Comparison of ENCODE assay signal across 31 mouse cellular contexts in genomic region chr4:105007360-105008018, GRCm38 (mm10).
DNase-seq lines count a peak whose midpoint lies in the region; ATAC-seq and TF ChIP-seq lines count a peak whose summit lies in the region.
"Had no signal": no experiment of that assay in that cellular context is flagged by ENCODE, and none has a peak within 500 bp of the region (broad histone marks: within the 10 kb centered on the region; RNA-seq: fewer than 3 reads in every experiment).

No protein-coding gene starts in this region.

- DNase-seq in A20 (ENCODE audit: low read depth, low spot score) (peak; percentile 49), CH12.LX (ENCODE audit: extremely low read depth) (peak; percentile 49), adipocyte (ENCODE audit: low spot score) (no peak)
- no peak for DNase-seq in adrenal gland, adult 18-20 months (ENCODE audit: low spot score in 2 of 2)
- DNase-seq: adrenal gland, adult 2 months; adrenal gland, postnatal 14 days; cerebellum, adult 11 months; cerebellum, adult 2 months; cerebellum, adult 9-11 months; cerebellum, postnatal 25 days; embryo, embryonic 11 days; forebrain, postnatal 0 days; gastrocnemius, postnatal 25 days; heart, postnatal 10 days; heart, postnatal 36 days had no signal

- H3K79me2 ChIP-seq in CH12.LX (replicated peaks; ENCODE audit: control insufficient read depth, extremely low read depth, insufficient read depth, poor library complexity, severe bottlenecking): no peaks in the 10 kb centered on the region

- TF ChIP-seq EP300 in CH12.LX (IDR thresholded peaks at IDR 0.05; ENCODE audit: low read length): peak; percentile 86

- peaks cover 6% of the 10 kb centered on the region for H3K9me3 ChIP-seq in CH12.LX (replicated peaks; ENCODE audit: low read length)
- no peaks in the 10 kb centered on the region for H3K9me3 ChIP-seq in forebrain, embryonic 13.5 days (replicated peaks)
- H3K9me3 ChIP-seq: embryonic facial prominence, embryonic 10.5 days; embryonic facial prominence, embryonic 13.5 days; forebrain, embryonic 10.5 days; heart, embryonic 12.5 days; heart, embryonic 15.5 days had no signal

- no peak for TF ChIP-seq CTCF in CH12.LX (conservative IDR thresholded peaks at IDR 0.05 in 1 of 2, IDR thresholded peaks at IDR 0.05 in 1 of 2; ENCODE audit: low read depth in 2 of 2, low read length in 2 of 2)

- TF ChIP-seq POLR2A in CH12.LX (IDR thresholded peaks at IDR 0.05; ENCODE audit: low read depth, low read length): no peak

- H3K36me3 ChIP-seq in CH12.LX (replicated peaks in 1 of 2; ENCODE audit: control insufficient read depth in 1 of 2, insufficient read depth in 1 of 2, low read length in 1 of 2): no peaks in the 10 kb centered on the region
- H3K36me3 ChIP-seq in forebrain, embryonic 13.5 days (ENCODE audit: poor library complexity, severe bottlenecking): no peaks in the 10 kb centered on the region
- H3K36me3 ChIP-seq: embryonic facial prominence, embryonic 10.5 days; embryonic facial prominence, embryonic 13.5 days; forebrain, embryonic 10.5 days; G1E had no signal

- 91% methylated on average over 4 of the region's 4 CpGs for WGBS in forebrain, embryonic 13.5 days

- H3K4me3 ChIP-seq in CH12.LX (replicated peaks in 1 of 3; ENCODE audit: low read depth in 2 of 3, low read length in 2 of 3, poor library complexity in 1 of 3): no peak overlapping the region
- H3K4me3 ChIP-seq in forebrain, embryonic 13.5 days: no peak overlapping the region
- H3K4me3 ChIP-seq: embryonic facial prominence, embryonic 10.5 days; embryonic facial prominence, embryonic 13.5 days; forebrain, embryonic 10.5 days; heart, embryonic 12.5 days; heart, embryonic 15.5 days had no signal

- TF ChIP-seq RAD21 in CH12.LX (IDR thresholded peaks at IDR 0.05; ENCODE audit: low read depth, low read length): no peak

- no peak overlapping the region for H3K9ac ChIP-seq in CH12.LX (ENCODE audit: insufficient read depth, low read depth)
- H3K9ac ChIP-seq in forebrain, embryonic 13.5 days: no peak overlapping the region
- H3K9ac ChIP-seq: embryonic facial prominence, embryonic 13.5 days; forebrain, postnatal 0 days; heart, embryonic 12.5 days; heart, embryonic 15.5 days; hindbrain, embryonic 14.5 days had no signal

- dilution Hi-C loops in CH12.LX (cut with MboI; ENCODE audit: extremely low pct_ligation_motif_present, extremely low pct_unique_long_range_greater_than_20kb, low sequenced_read_pairs): no loop called here

- H3K4me2 ChIP-seq in CH12.LX (ENCODE audit: insufficient read depth, low read depth, poor library complexity, severe bottlenecking): no peak overlapping the region
- no peak overlapping the region for H3K4me2 ChIP-seq in forebrain, embryonic 13.5 days
- H3K4me2 ChIP-seq: embryonic facial prominence, embryonic 13.5 days; heart, embryonic 12.5 days; heart, embryonic 15.5 days; hindbrain, embryonic 14.5 days had no signal

- ATAC-seq in common myeloid progenitor, adult 5-6 weeks (replicated peaks; ENCODE audit: low read depth, poor library complexity, severe bottlenecking): peak; percentile 77
- peak; percentile 90 for ATAC-seq in megakaryocyte, adult 5-6 weeks (ENCODE audit: poor library complexity, severe bottlenecking)
- ATAC-seq in erythroblast, adult 5-6 weeks (replicated peaks; ENCODE audit: low FRiP score, poor library complexity, severe bottlenecking): no peak
- ATAC-seq in forebrain, embryonic 13.5 days: no peak
- ATAC-seq: activated CD4-positive, CD25-positive, alpha-beta regulatory T cell, adult 4 months; forebrain, embryonic 14.5 days; forebrain, postnatal 0 days; hindbrain, postnatal 0 days; inflammation-experienced regulatory T-cells, adult 6 months; intestine, embryonic 16.5 days had no signal

- in situ Hi-C loops in CH12.LX (cut with MboI; ENCODE audit: low pct_ligation_motif_present, low pct_unique_long_range_greater_than_20kb, low sequenced_read_pairs): no loop called here

- H3K4me1 ChIP-seq in CH12.LX (ENCODE audit: control insufficient read depth in 1 of 2, insufficient read depth in 2 of 2): peaks cover 0 to 18% of the 10 kb centered on the region in 2 experiments; a peak in 2 of 4 replicates
- no peaks in the 10 kb centered on the region for H3K4me1 ChIP-seq in forebrain, embryonic 13.5 days
- H3K4me1 ChIP-seq: embryonic facial prominence, embryonic 10.5 days; embryonic facial prominence, embryonic 13.5 days; forebrain, embryonic 10.5 days; heart, embryonic 15.5 days had no signal

- H3K27me3 ChIP-seq in CH12.LX (replicated peaks): no peaks in the 10 kb centered on the region
- H3K27me3 ChIP-seq in forebrain, embryonic 13.5 days: no peaks in the 10 kb centered on the region
- H3K27me3 ChIP-seq: embryonic facial prominence, embryonic 13.5 days; heart, embryonic 12.5 days; heart, embryonic 15.5 days had no signal

- no peak overlapping the region for H3K27ac ChIP-seq in CH12.LX (ENCODE audit: insufficient read depth, low read depth)
- H3K27ac ChIP-seq in forebrain, embryonic 13.5 days: no peak overlapping the region
- H3K27ac ChIP-seq: embryonic facial prominence, embryonic 10.5 days; embryonic facial prominence, embryonic 13.5 days; forebrain, embryonic 10.5 days; heart, embryonic 15.5 days; hindbrain, embryonic 14.5 days; hindbrain, postnatal 0 days had no signal

TF ChIP-seq in CH12.LX, 34 proteins besides CTCF, POLR2A, EP300 and RAD21:
- no peak for TF ChIP-seq CHD1 (IDR thresholded peaks at IDR 0.05; ENCODE audit: low read depth, low read length)
- peak; percentile 62 for TF ChIP-seq IRF4 (IDR thresholded peaks at IDR 0.05; ENCODE audit: low read depth, low read length)
- TF ChIP-seq BHLHE40 (IDR thresholded peaks at IDR 0.05; ENCODE audit: low read depth, low read length): peak; percentile 72

Comparison
In these comparisons a context has a peak if more than half of its experiments do, and no peak if none do; other contexts are left out.
1. DNase-seq: peak in A20 (single experiment) and CH12.LX (single experiment); none in adipocyte (single experiment) and adrenal gland, adult 18-20 months (0 of 2).
2. ATAC-seq: peak in common myeloid progenitor, adult 5-6 weeks (single experiment) and megakaryocyte, adult 5-6 weeks (single experiment); none in erythroblast, adult 5-6 weeks (single experiment) and forebrain, embryonic 13.5 days (single experiment).